Mouse (Mus musculus): ENCODE results near the gene Tnni3k.

Tnni3k gene

DNA sequence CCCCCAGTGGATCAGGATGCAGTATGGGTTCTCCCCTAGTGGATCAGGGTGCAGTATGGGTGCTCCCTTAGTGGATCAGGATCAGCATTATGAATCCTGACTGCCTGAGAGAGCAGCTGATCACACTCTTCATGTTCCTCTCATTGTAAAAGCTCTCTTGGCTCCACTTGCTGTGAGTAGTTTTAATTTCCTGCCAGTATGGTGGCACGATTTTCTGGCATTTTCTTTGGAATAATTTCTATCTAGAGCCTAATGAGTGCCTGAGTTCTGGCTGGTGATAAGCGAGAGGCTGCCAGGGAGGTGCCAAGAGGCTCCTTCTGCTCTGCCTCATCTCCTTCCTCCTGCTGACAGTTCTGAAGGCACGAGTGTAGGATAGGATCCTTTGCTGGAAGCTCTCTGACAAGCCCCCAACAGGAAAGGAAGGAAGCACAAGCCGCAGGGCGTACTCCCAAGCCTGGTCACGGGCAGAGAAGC is 109.5 kb downstream of the Tnni3k start:
- DNase-seq: no peak

DNA sequence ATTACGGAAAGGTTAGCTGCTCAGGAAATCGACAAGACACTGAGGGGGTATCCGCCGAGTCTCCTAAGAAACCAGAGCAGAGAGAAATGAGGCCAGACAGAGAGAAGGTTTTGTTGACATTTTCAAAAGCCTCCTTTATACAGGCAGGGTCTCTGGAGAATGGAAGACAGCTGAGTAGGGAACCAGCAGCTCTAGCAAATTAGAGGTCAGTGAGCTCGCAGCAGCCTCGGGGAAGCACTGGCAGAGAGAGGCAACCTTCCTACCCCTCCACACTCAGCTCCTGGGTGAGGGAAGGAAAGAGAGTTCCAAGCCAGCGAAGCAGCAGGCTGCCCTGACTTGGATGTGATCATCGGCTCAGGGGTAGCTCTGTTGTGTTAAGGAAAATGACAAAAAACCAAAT is 127.5 kb downstream of the Tnni3k start:
- DNase-seq: no peak

DNA sequence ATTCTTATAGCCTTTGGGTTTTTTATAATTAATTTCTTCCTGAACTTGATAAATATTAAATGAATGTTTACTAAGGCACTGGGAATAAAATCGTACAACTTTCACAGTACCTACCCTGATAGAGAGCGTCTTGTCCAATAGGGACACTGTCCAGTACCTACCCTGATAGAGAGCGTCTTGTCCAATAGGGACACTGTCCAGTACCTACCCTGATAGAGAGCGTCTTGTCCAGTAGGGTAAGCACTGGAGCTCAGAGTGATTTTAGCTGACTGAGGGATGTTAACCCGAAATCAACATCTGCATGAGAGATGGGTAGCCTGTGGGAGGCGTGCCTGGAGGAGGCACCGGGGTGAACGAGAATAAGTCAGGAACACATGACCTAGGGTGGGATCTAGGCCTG is 130.3 kb downstream of the Tnni3k start:
- DNase-seq: no peak

DNA sequence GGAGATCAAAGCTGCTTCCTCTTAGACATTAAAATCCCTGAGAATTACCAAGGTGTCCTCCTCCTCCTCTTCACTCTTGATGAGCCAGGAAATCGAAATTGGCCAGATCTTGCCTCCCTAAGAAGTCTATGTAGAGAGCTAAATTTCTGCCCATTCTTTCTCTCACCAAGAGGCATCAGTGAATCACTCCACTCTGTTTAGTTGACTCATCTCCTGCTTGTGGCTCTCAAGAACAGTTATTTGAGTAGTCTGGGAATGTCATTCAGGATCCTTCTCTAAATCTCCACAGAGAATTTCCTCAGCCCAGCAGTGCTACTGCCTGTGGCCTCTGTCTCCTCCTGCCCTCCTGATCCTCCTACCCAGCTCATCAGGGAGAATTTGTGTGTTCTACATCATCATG is 139.6 kb downstream of the Tnni3k start:
- no peak for DNase-seq

- no peak for DNase-seq
Measured at GRCm38 (mm10) chr3:154913641-154914040, 141.6 kb downstream of the Tnni3k start.

DNA sequence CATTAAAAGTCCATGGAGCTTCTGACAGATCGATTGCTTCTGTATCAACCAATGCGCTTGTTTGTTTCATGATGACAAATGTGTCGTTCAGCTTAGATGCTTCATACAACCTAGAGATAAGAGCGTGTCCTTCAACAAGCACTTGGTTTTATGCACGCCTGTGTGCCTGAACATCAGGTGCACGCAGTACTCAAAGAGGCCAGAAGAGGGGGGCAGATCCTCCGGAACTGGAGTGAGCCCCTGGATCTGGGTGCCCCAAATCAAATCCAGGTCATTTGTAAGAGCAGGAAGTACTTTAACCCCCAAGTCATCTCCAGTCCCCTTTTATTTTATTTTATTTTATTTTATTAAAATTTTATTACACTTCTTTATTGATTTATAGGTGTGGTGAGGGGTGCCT is 158.5 kb downstream of the Tnni3k start:
- no peak for DNase-seq

DNA sequence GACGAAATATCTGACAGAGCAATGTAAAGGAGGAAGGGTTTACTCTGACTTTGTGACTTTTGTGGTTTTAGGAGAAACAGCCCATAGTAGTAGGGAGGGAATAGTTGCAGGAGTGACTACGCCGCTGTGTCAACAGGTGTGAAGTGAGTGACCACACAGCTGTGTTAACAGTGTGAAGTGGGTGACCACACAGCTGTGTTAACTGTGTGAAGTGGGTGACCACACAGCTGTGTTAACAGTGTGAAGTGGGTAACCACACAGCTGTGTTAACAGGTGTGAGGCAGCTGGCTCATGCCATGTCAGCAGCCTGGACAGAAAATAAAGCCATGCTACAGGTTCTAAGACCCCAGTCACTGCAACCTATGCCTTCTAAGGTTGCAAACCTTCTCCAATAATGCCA is 162.0 kb downstream of the Tnni3k start:
- DNase-seq: no peak

GRCm38 (mm10) chr3:154885452-154885851 is 169.8 kb downstream of the Tnni3k start:
- DNase-seq: no peak

GRCm38 (mm10) chr3:154885048-154885447 is 170.2 kb downstream of the Tnni3k start:
- no peak for DNase-seq

GRCm38 (mm10) chr3:154881428-154881986 is 173.7 kb downstream of the Tnni3k start:
- no peak for DNase-seq

GRCm38 (mm10) chr3:154880536-154880939 is 174.7 kb downstream of the Tnni3k start:
- DNase-seq: no peak

GRCm38 (mm10) chr3:154880108-154880507 is 175.1 kb downstream of the Tnni3k start:
- DNase-seq: no peak

DNA sequence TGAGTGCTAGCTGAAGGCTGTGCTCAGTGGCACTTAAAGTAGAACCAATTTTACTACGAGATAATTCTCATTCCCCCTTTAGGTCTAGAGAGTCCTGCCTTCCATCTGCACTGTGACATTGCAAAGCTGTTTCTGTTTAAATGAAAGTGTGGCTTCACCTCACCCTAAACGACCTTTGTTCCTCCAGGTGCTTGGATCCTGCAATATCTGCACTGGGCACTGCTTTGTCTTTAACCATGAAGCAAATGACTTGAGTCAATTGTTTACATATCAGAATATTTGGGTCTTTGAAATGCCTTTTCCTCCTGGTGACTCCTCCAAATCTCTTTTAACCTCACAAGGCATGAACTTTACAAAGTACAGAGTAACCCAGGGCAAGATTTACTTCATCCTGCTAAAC is 175.7 kb downstream of the Tnni3k start:
- no peak for DNase-seq

GRCm38 (mm10) chr3:154879080-154879479 is 176.1 kb downstream of the Tnni3k start:
- no peak for DNase-seq

GRCm38 (mm10) chr3:154868807-154869206 is 186.4 kb downstream of the Tnni3k start:
- no peak for DNase-seq

DNA sequence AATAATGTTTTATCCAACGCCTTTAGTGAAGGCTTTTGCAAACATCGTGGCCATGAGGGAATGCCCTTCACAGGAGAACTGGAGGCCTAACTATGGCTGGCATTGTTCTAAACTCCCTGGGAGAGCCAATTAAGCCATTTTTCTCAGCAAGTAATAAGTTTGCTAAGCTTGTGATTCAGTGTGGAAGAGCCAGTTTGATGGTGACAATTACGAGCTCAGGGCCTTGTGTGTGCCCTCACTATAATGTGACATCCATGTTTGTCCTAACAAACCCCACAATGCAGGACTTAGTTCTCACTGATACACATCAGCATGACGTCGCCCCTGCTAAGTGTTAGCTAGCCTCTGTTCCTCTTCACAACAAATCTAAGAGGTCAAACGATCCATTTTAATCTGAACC is 193.3 kb downstream of the Tnni3k start:
- DNase-seq: no peak

GRCm38 (mm10) chr3:154859721-154860120 is 195.5 kb downstream of the Tnni3k start:
- no peak for DNase-seq

DNA sequence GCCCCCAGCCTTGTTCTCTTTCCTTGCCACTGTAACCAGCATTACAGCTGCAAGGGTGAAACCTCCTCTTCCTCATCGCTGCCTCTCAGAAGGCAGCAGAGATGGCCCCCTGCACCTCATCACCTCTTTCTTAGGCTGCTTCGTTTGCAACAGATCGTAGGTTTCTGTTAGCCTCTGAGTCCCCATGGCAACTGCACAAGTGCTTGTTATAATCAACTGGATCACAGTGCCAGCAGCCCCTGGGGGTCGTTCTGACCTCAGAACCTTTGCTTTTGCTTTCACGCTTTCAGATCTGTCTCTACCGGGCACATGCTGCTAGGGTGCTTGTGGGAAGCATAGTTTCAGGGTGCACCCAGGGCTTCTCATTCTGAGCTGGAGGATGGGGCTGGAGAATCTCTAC is 201.9 kb downstream of the Tnni3k start:
- no peak for DNase-seq

- DNase-seq: no peak
Measured at GRCm38 (mm10) chr3:154852281-154852680, 202.9 kb downstream of the Tnni3k start.

- no peak for DNase-seq
Measured at GRCm38 (mm10) chr3:154842247-154842646, 213.0 kb downstream of the Tnni3k start.

GRCm38 (mm10) chr3:154841076-154841475 is 214.1 kb downstream of the Tnni3k start:
- no peak for DNase-seq

- no peak for DNase-seq
Measured at GRCm38 (mm10) chr3:154837861-154838260, 217.3 kb downstream of the Tnni3k start.

DNA sequence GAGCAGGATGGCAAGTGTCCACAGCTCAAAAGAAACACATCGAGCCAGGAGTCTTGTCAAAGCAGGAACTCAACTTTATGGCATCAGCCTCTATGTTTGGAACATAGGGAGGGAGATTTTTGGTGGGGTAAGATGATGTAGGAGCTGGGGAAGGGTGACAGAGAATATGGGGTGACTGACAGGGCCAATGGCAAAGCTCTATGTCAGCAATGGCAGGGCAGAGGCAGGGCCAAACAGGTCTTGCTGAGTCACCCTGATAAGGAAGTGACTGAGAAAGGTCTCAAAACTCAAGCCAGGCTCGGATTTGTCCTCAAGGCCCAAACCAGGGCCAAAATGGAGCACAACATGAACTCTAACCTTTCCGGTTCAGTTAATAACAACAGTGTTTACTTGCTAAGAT is 219.1 kb downstream of the Tnni3k start:
- DNase-seq: no peak

DNA sequence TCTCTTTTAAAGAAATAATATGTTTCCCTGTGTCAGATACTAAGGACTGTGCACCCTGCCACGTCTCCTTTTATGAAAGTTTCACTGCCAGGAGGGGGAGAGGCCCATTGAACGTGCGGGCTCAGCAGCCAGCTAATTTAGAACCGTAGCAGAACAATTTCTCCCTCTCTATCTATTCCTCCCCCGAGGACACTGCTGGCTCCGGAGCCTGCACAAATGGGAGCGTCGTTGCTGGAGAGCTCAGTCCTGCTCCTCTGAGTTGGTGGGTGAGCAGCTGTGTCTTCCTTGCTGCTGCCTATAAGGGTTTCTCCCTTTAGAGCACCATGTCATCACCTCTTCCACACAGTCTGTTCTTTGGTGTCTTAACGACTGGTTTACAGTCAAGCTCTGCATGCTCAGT is 220.8 kb downstream of the Tnni3k start:
- DNase-seq: no peak

GRCm38 (mm10) chr3:154825739-154826138 is 229.5 kb downstream of the Tnni3k start:
- DNase-seq: no peak

DNA sequence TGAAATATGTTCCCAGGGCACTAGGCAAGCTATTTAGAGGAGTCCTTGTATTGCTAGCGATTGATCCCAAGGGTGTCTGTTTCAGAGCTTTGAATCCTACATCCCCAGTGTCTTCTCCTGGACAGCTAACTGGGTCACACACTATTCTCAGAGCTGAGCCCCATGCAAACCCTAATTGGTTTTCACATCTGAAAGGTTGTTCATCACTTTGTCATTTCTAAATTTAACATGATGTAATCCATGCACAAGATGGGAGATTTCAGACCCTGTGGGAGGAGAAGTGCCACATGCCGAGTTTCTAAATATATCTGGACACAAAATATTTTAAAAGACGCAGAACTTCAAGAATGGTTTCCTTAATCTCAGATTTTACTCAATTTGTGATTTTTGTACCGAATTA is 230.5 kb downstream of the Tnni3k start:
- DNase-seq: no peak
